Mouse (Mus musculus): ENCODE measurements around the gene Myo10. TPM values are rescaled to one million over a fixed set of nuclear protein-coding genes. Genes with fewer than 3 reads are reported as not detected.

The Myo10 gene
- total RNA-seq, 1 experiment from 2014 or later, result 92.8 TPM

GRCm38 (mm10) chr15:25723281-25724113, 101.2 kb downstream of the Myo10 start:
- DNase-seq, result no peak

- DNase-seq, result no peak
Observed at GRCm38 (mm10) chr15:25724549-25724948, 102.2 kb downstream of the Myo10 start.

GRCm38 (mm10) chr15:25726814-25727213, 104.5 kb downstream of the Myo10 start:
- DNase-seq, result peak; percentile 65

- DNase-seq, result no peak
Observed at GRCm38 (mm10) chr15:25728501-25728900, 106.2 kb downstream of the Myo10 start.

- no peak for DNase-seq
Observed at GRCm38 (mm10) chr15:25731053-25731452, 108.7 kb downstream of the Myo10 start.

GRCm38 (mm10) chr15:25732758-25733428, 110.6 kb downstream of the Myo10 start:
- peak; percentile 34 for DNase-seq

GRCm38 (mm10) chr15:25733739-25734430, 111.6 kb downstream of the Myo10 start:
- no peak for DNase-seq

- no peak for DNase-seq
Observed at GRCm38 (mm10) chr15:25736531-25736930, 114.2 kb downstream of the Myo10 start.

- no peak for DNase-seq
Observed at GRCm38 (mm10) chr15:25740271-25740670, 117.9 kb downstream of the Myo10 start.

GRCm38 (mm10) chr15:25742196-25742595, 119.9 kb downstream of the Myo10 start:
- no peak for DNase-seq

- no peak for DNase-seq
Observed at GRCm38 (mm10) chr15:25751510-25751909, 129.2 kb downstream of the Myo10 start.

- DNase-seq, result no peak
Observed at GRCm38 (mm10) chr15:25752597-25752996, 130.3 kb downstream of the Myo10 start.

GRCm38 (mm10) chr15:25753003-25753402, 130.7 kb downstream of the Myo10 start:
- DNase-seq, result no peak

GRCm38 (mm10) chr15:25753878-25754277, 131.6 kb downstream of the Myo10 start:
- no peak for DNase-seq

- DNase-seq, result no peak
Observed at GRCm38 (mm10) chr15:25754342-25754951, 132.1 kb downstream of the Myo10 start.

GRCm38 (mm10) chr15:25755536-25755935, 133.2 kb downstream of the Myo10 start:
- DNase-seq, result no peak

GRCm38 (mm10) chr15:25756072-25756471, 133.7 kb downstream of the Myo10 start:
- DNase-seq, result no peak

GRCm38 (mm10) chr15:25758037-25758436, 135.7 kb downstream of the Myo10 start:
- DNase-seq, result no peak

- DNase-seq, result no peak
Observed at GRCm38 (mm10) chr15:25758500-25759086, 136.3 kb downstream of the Myo10 start.

GRCm38 (mm10) chr15:25760304-25760703, 138.0 kb downstream of the Myo10 start:
- no peak for DNase-seq

GRCm38 (mm10) chr15:25761049-25761448, 138.7 kb downstream of the Myo10 start:
- no peak for DNase-seq

GRCm38 (mm10) chr15:25761800-25762211, 139.5 kb downstream of the Myo10 start:
- DNase-seq, result peak; percentile 56

Measured in adrenal gland, postnatal 25 days (tissue).